Mouse (Mus musculus) intestine, postnatal 0 days (tissue): Measurements from ENCODE around the gene Rps6kc1. TPM values are rescaled to one million over a fixed set of nuclear protein-coding genes. Genes with fewer than 3 reads are reported as not detected.

Experiments used
- ATAC-seq: fragments of 200-750 bp; cut with Nextera tagmentation; 2 replicates; pipeline ENCODE4 v1.8.0; 2017; ENCODE audit warnings: mild to moderate bottlenecking, moderate TSS enrichment, moderate library complexity
- H3K27ac ChIP-seq: fragments of 300-500 bp; sonication (generic); 2 replicates; pipeline ENCODE4 v1.5.1; 2014; ENCODE audit warnings: mild to moderate bottlenecking, low read depth, low read length, moderate library complexity
- H3K27me3 ChIP-seq: fragments of 300-500 bp; sonication (generic); replicated peaks from 2 replicates; pipeline ENCODE4 v1.6.1; 2014; ENCODE audit warnings: low read length, mixed read lengths; ENCODE audit not compliant: control insufficient read depth, insufficient read depth
- H3K36me3 ChIP-seq: fragments of 300-500 bp; sonication (generic); 2 replicates; pipeline ENCODE4 v1.6.1; 2014; ENCODE audit warnings: mild to moderate bottlenecking, moderate library complexity; ENCODE audit not compliant: control insufficient read depth, insufficient read depth
- H3K4me1 ChIP-seq: fragments of 300-500 bp; sonication (generic); replicated peaks from 2 replicates; pipeline ENCODE4 v1.6.1; 2014; ENCODE audit warnings: antibody characterized with exemption, low read length, mixed read lengths; ENCODE audit not compliant: control insufficient read depth, insufficient read depth
- H3K4me2 ChIP-seq: fragments of 300-500 bp; sonication (generic); replicated peaks from 2 replicates; pipeline ENCODE4 v1.6.1; 2014; ENCODE audit warnings: low read depth, mild to moderate bottlenecking, moderate library complexity
- H3K4me3 ChIP-seq: fragments of 300-500 bp; sonication (generic); 2 replicates; pipeline ENCODE4 v1.5.1; 2014; ENCODE audit warnings: low read depth, low read length
- H3K9ac ChIP-seq: fragments of 300-500 bp; sonication (generic); 2 replicates; pipeline ENCODE4 v1.6.1; 2014; ENCODE audit warnings: mild to moderate bottlenecking, low read depth, low read length
- H3K9me3 ChIP-seq: fragments of 300-500 bp; sonication (generic); 2 replicates; pipeline ENCODE4 v1.6.1; 2016; ENCODE audit warnings: mixed run types; ENCODE audit not compliant: control insufficient read depth
- CTCF ChIP-seq: sonication (generic); IDR thresholded peaks from 2 replicates; pipeline ENCODE4 v1.5.1; 2016; ENCODE audit warnings: low read depth, mild to moderate bottlenecking, control low read depth, antibody characterized with exemption, moderate library complexity
- WGBS: fragments of 180-500 bp; shearing (Covaris S2); extraction: QIAGEN DNeasy Blood & Tissue Kit; methylation state at CpG from one replicate; pipeline ENCODE4 v1.1.7; 2014; 5-methylcytosine and 5-hydroxymethylcytosine counted together
- polyA plus RNA-seq: library from polyadenylated mRNA; unstranded; fragments of >200 nt; fragmentation: Nextera tagmentation; extraction: Ambion mirVana; gene quantifications from 2 replicates; pipeline ENCODE4 v1.2.1, GENCODE M21; 2015

Rps6kc1 gene
- polyA plus RNA-seq, 1 experiment from 2014 or later, result 6.0 TPM

- H3K4me2 ChIP-seq, result no peak overlapping the region
- no peak for ATAC-seq
- WGBS, result 69% methylated on average over 29 of the region's 29 CpGs
- no peak for TF ChIP-seq CTCF
- H3K4me3 ChIP-seq, result no peak overlapping the region
- no peaks in the 10 kb centered on the region for H3K27me3 ChIP-seq
- H3K4me1 ChIP-seq, result no peaks in the 10 kb centered on the region
- H3K9ac ChIP-seq, result no peak overlapping the region
- H3K27ac ChIP-seq, result no peak overlapping the region
- no peaks in the 10 kb centered on the region for H3K9me3 ChIP-seq
- no peaks in the 10 kb centered on the region for H3K36me3 ChIP-seq
These were observed 220.9 kb downstream of the Rps6kc1 start for GRCm38 (mm10) chr1:190690528-190691262.

GRCm38 (mm10) chr1:190683060-190683459, 228.5 kb downstream of the Rps6kc1 start:
- no peaks in the 10 kb centered on the region for H3K9me3 ChIP-seq
- H3K4me2 ChIP-seq, result no peak overlapping the region
- H3K27ac ChIP-seq, result no peak overlapping the region
- H3K4me3 ChIP-seq, result no peak overlapping the region
- H3K27me3 ChIP-seq, result no peaks in the 10 kb centered on the region
- no peak for ATAC-seq
- 94% methylated on average over 7 of the region's 7 CpGs for WGBS
- H3K4me1 ChIP-seq, result no peaks in the 10 kb centered on the region
- TF ChIP-seq CTCF, result no peak
- no peaks in the 10 kb centered on the region for H3K36me3 ChIP-seq
- H3K9ac ChIP-seq, result no peak overlapping the region

- ATAC-seq, result no peak
- H3K4me2 ChIP-seq, result no peak overlapping the region; the same call in 1 of the 2 replicates
- no peaks in the 10 kb centered on the region for H3K36me3 ChIP-seq
- whole genome bisulfite sequencing, result 67% methylated on average over 25 of the region's 25 CpGs
- TF ChIP-seq CTCF, result no peak
- H3K9me3 ChIP-seq, result no peaks in the 10 kb centered on the region
- no peaks in the 10 kb centered on the region for H3K4me1 ChIP-seq
- H3K4me3 ChIP-seq, result no peak overlapping the region
- H3K27me3 ChIP-seq, result no peaks in the 10 kb centered on the region
- no peak overlapping the region for H3K9ac ChIP-seq
- H3K27ac ChIP-seq, result no peak overlapping the region
These were observed 229.3 kb downstream of the Rps6kc1 start for GRCm38 (mm10) chr1:190682021-190682926.

GRCm38 (mm10) chr1:190675455-190675854, 236.1 kb downstream of the Rps6kc1 start:
- no peaks in the 10 kb centered on the region for H3K27me3 ChIP-seq
- H3K4me1 ChIP-seq, result no peaks in the 10 kb centered on the region
- no peak overlapping the region for H3K27ac ChIP-seq
- no peak for ATAC-seq
- no peak overlapping the region for H3K9ac ChIP-seq
- H3K36me3 ChIP-seq, result no peaks in the 10 kb centered on the region
- no peak for TF ChIP-seq CTCF
- no peak overlapping the region for H3K4me2 ChIP-seq
- 69% methylated on average over 3 of the region's 3 CpGs for WGBS
- no peak overlapping the region for H3K4me3 ChIP-seq
- no peaks in the 10 kb centered on the region for H3K9me3 ChIP-seq

- 76% methylated on average over 10 of the region's 10 CpGs for WGBS
- Histone ChIP-seq H3K4me2 (no peak overlapping the region), H3K9me3 (no peaks in the 10 kb centered on the region), H3K9ac (no peak overlapping the region), H3K27ac (no peak overlapping the region), H3K27me3 (no peaks in the 10 kb centered on the region), H3K4me1 (no peaks in the 10 kb centered on the region), H3K4me3 (no peak overlapping the region), H3K36me3 (no peaks in the 10 kb centered on the region)
- ATAC-seq, result no peak
- no peak for TF ChIP-seq CTCF
These were observed 242.5 kb downstream of the Rps6kc1 start for GRCm38 (mm10) chr1:190669099-190669498.

- 93% methylated on average over 11 of the region's 11 CpGs for WGBS
- H3K27me3 ChIP-seq, result no peaks in the 10 kb centered on the region
- H3K4me1 ChIP-seq, result no peaks in the 10 kb centered on the region
- H3K9me3 ChIP-seq, result no peaks in the 10 kb centered on the region
- no peaks in the 10 kb centered on the region for H3K36me3 ChIP-seq
- no peak for ATAC-seq
- TF ChIP-seq CTCF, result no peak
- no peak overlapping the region for H3K4me2 ChIP-seq
- H3K4me3 ChIP-seq, result no peak overlapping the region
- H3K27ac ChIP-seq, result no peak overlapping the region
- H3K9ac ChIP-seq, result no peak overlapping the region
These were observed 243.7 kb downstream of the Rps6kc1 start for GRCm38 (mm10) chr1:190667821-190668220.
